Mouse (Mus musculus) limb, embryonic 13.5 days (tissue): ENCODE measurements around the gene Ift52. TPM values are rescaled to one million over a fixed set of nuclear protein-coding genes. Genes with fewer than 3 reads are reported as not detected.

Experiments used
- ATAC-seq: fragments of 200-750 bp; cut with Nextera tagmentation; 2 replicates; pipeline ENCODE4 v1.8.0; 2017; ENCODE audit warnings: low read depth, moderate number of reproducible peaks, moderate TSS enrichment; ENCODE audit not compliant: low FRiP score
- H3K27ac ChIP-seq: fragments of 300-500 bp; sonication (generic); 2 replicates; pipeline ENCODE4 v1.5.1; 2015; ENCODE audit warnings: inconsistent platforms, mild to moderate bottlenecking, moderate library complexity
- H3K27me3 ChIP-seq: fragments of 300-500 bp; sonication (generic); 2 replicates; pipeline ENCODE4 v1.6.1; 2015; ENCODE audit warnings: mild to moderate bottlenecking, inconsistent platforms
- H3K36me3 ChIP-seq: fragments of 300-500 bp; sonication (generic); 2 replicates; pipeline ENCODE4 v1.6.1; 2015; ENCODE audit warnings: inconsistent platforms, mild to moderate bottlenecking, moderate library complexity
- H3K4me1 ChIP-seq: fragments of 300-500 bp; sonication (generic); 2 replicates; pipeline ENCODE4 v1.6.1; 2015; ENCODE audit warnings: inconsistent platforms
- H3K4me2 ChIP-seq: fragments of 300-500 bp; sonication (generic); replicated peaks from 2 replicates; pipeline ENCODE4 v1.6.1; 2015; ENCODE audit warnings: inconsistent platforms, mild to moderate bottlenecking, moderate library complexity
- H3K4me3 ChIP-seq: fragments of 300-500 bp; sonication (generic); 2 replicates; pipeline ENCODE4 v1.5.1; 2015; ENCODE audit warnings: moderate library complexity, mild to moderate bottlenecking, inconsistent platforms
- H3K9ac ChIP-seq: fragments of 300-500 bp; sonication (generic); 2 replicates; pipeline ENCODE4 v1.6.1; 2015; ENCODE audit warnings: mild to moderate bottlenecking, inconsistent platforms
- H3K9me3 ChIP-seq: fragments of 300-500 bp; sonication (generic); 2 replicates; pipeline ENCODE4 v1.6.1; 2016; ENCODE audit warnings: inconsistent platforms
- WGBS: fragments of 180-500 bp; shearing (Covaris S2); methylation state at CpG from one replicate; pipeline ENCODE4 v1.1.7; 2015; 5-methylcytosine and 5-hydroxymethylcytosine counted together
- microRNA-seq: library from miRNA; unstranded; fragments of <30 nt; microRNA quantifications from one replicate; pipeline ENCODE4, GENCODE M21; 2016
- polyA plus RNA-seq: library from polyadenylated mRNA; unstranded; fragments of >200 nt; fragmentation: Nextera tagmentation; extraction: Ambion mirVana; gene quantifications from 2 replicates; pipeline ENCODE4 v1.2.1, GENCODE M21; 2015

Ift52 gene
- polyA plus RNA-seq, 1 experiment from 2014 or later = 55.3 TPM

- H3K4me2 ChIP-seq = no peak overlapping the region
- H3K27ac ChIP-seq = no peak overlapping the region
- no peak overlapping the region for H3K4me3 ChIP-seq
- no peak for ATAC-seq
- peaks cover 16% of the 10 kb centered on the region for H3K36me3 ChIP-seq
- H3K9ac ChIP-seq = no peak overlapping the region
- no peaks in the 10 kb centered on the region for H3K4me1 ChIP-seq
- no peaks in the 10 kb centered on the region for H3K9me3 ChIP-seq
- WGBS = 90% methylated on average over 3 of the region's 3 CpGs
- no peaks in the 10 kb centered on the region for H3K27me3 ChIP-seq
Measured at GRCm38 (mm10) chr2:163084519-163084918, 67.4 kb downstream of the Ift52 start.

GRCm38 (mm10) chr2:163085047-163085446, 67.9 kb downstream of the Ift52 start:
- no peak overlapping the region for H3K4me3 ChIP-seq
- WGBS = 89% methylated on average over 6 of the region's 6 CpGs
- H3K27ac ChIP-seq = no peak overlapping the region
- no peak overlapping the region for H3K9ac ChIP-seq
- no peaks in the 10 kb centered on the region for H3K4me1 ChIP-seq
- H3K27me3 ChIP-seq = no peaks in the 10 kb centered on the region
- no peaks in the 10 kb centered on the region for H3K9me3 ChIP-seq
- H3K36me3 ChIP-seq = peaks cover 12% of the 10 kb centered on the region
- H3K4me2 ChIP-seq = no peak overlapping the region
- no peak for ATAC-seq

DNA sequence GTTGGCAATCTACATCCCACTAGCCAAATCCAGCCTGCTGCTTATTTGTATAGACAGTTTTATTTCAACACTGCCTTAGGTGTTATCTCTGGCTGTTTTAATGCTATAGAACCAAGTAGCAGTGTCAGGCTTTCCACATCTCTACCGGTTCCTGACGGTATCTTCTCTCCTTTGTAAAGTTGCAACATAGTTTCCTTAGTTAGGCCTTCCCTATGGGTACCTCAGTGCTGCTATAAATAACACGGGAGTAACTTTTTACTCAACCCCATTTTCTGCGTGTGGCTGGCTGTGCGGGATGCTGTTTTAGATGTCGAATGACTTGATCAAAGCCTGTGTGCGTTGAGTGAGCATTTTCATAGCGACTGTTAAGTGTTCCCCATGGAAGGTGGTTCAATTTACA, 69.4 kb downstream of the Ift52 start:
- WGBS = 60% methylated on average over 8 of the region's 8 CpGs
- no peaks in the 10 kb centered on the region for H3K27me3 ChIP-seq
- H3K9ac ChIP-seq = no peak overlapping the region
- H3K4me1 ChIP-seq = no peaks in the 10 kb centered on the region
- no peaks in the 10 kb centered on the region for H3K9me3 ChIP-seq
- no peak overlapping the region for H3K4me3 ChIP-seq
- no peak overlapping the region for H3K4me2 ChIP-seq
- no peak for ATAC-seq
- H3K36me3 ChIP-seq = peaks cover 6% of the 10 kb centered on the region; the same call in 1 of the 2 replicates
- H3K27ac ChIP-seq = no peak overlapping the region

- WGBS = 84% methylated on average over 9 of the region's 9 CpGs
- no peak within 1 kb of the TSS for H3K9ac ChIP-seq
- no peaks in the 10 kb centered on the region for H3K9me3 ChIP-seq
- H3K27ac ChIP-seq = no peak within 1 kb of the TSS
- no peak within 1 kb of the TSS for H3K4me2 ChIP-seq
- ATAC-seq = no peak
- no peaks in the 10 kb centered on the region for H3K27me3 ChIP-seq
- peaks cover 6% of the 10 kb centered on the region; the same call in 1 of the 2 replicates for H3K36me3 ChIP-seq
- no peak within 1 kb of the TSS for H3K4me3 ChIP-seq
- H3K4me1 ChIP-seq = no peaks in the 10 kb centered on the region
Measured at GRCm38 (mm10) chr2:163087728-163088127, 70.6 kb downstream of the Ift52 start, which contains the start of gene Gtsf1l. TSS of gene Gtsf1l (minus strand) at chr2:163087855.

- Histone ChIP-seq H3K9ac (no peak overlapping the region), H3K27me3 (no peaks in the 10 kb centered on the region), H3K4me1 (no peaks in the 10 kb centered on the region), H3K4me2 (no peak overlapping the region), H3K36me3 (no peaks in the 10 kb centered on the region; the same call in 1 of the 2 replicates), H3K9me3 (no peaks in the 10 kb centered on the region), H3K27ac (no peak overlapping the region), H3K4me3 (no peak overlapping the region)
- ATAC-seq = no peak
- 70% methylated on average over 5 of the region's 5 CpGs for WGBS
Measured at GRCm38 (mm10) chr2:163089475-163090123, 72.4 kb downstream of the Ift52 start.

- no peak overlapping the region for H3K9ac ChIP-seq
- no peak overlapping the region for H3K4me3 ChIP-seq
- H3K27ac ChIP-seq = no peak overlapping the region
- H3K27me3 ChIP-seq = no peaks in the 10 kb centered on the region; the same call in 1 of the 2 replicates
- no peaks in the 10 kb centered on the region for H3K4me1 ChIP-seq
- ATAC-seq = no peak
- no peak overlapping the region for H3K4me2 ChIP-seq
- no peaks in the 10 kb centered on the region for H3K36me3 ChIP-seq
- 91% methylated on average over 10 of the region's 10 CpGs for WGBS
- H3K9me3 ChIP-seq = no peaks in the 10 kb centered on the region
Measured at GRCm38 (mm10) chr2:163094909-163095308, 77.8 kb downstream of the Ift52 start.

Small RNA genes within 50 kb of the gene (microRNA-seq; reads per million reads assigned to microRNA genes)
- gene Gm22174 (not detected), gene Mir7003 (not detected)

Other genes starting within 250 kb of the Ift52 start
- gene Srsf6, start 85.8 kb upstream of the Ift52 start, polyA plus RNA-seq = 236 and 259 TPM in 2 replicates
- 0.13 and 0.20 TPM in 2 replicates for gene L3mbtl1, start 73.9 kb upstream of the Ift52 start, polyA plus RNA-seq
- 0.05 TPM in 1 of 2 replicates, not detected in the other for gene Sgk2, start 30.0 kb upstream of the Ift52 start, polyA plus RNA-seq
- 23.8 and 26.3 TPM in 2 replicates for gene Mybl2, start 37.3 kb downstream of the Ift52 start, polyA plus RNA-seq
- not detected in 2 replicates for gene Gtsf1l, start 70.5 kb downstream of the Ift52 start, polyA plus RNA-seq
- gene Tox2, start 185.8 kb downstream of the Ift52 start, polyA plus RNA-seq = 3.5 and 4.5 TPM in 2 replicates